Mouse (Mus musculus): ENCODE data around the gene Tns1.

GRCm38 (mm10) chr1:73929211-73929951 is 194.9 kb downstream of the Tns1 start:
- TF ChIP-seq MAX (IDR thresholded peaks at IDR 0.05; ENCODE audit: low read depth), result no peak
- no peak for TF ChIP-seq TCF12 (IDR thresholded peaks at IDR 0.05; ENCODE audit: insufficient read depth, poor library complexity, severe bottlenecking)
- TF ChIP-seq POLR2A (IDR thresholded peaks at IDR 0.05; ENCODE audit: insufficient read length, low read depth), result no peak
